Mouse (Mus musculus) cerebellum, postnatal 4 days (tissue): ENCODE measurements around the gene Bcar3.

ENCODE experiments used
- DNase-seq, 2 experiments: peaks; one replicate each; pipeline ENCODE4 v3.0.0; 2022; ENCODE audit warnings: low spot score in 2 of 2, mixed read lengths in 1 of 2

Bcar3 gene

DNA sequence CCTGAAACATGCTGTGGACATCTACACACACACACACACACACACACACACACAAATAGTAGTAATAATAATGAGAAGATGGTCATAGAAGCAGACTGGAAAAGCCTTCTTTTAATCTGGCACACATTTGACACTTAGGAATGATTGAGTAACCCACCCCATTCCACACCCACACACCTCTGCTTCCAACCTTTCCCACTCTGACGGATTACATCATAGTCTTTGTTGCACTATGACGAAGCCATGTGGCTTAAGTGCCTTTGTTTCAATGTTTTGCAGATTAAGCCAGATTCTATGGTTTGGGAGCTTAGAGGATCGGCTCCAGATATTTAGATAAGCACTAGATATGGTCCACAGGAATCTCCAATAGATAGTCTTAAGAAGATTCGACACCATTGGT, 42.1 kb downstream of the Bcar3 start:
- no peak for DNase-seq

DNA sequence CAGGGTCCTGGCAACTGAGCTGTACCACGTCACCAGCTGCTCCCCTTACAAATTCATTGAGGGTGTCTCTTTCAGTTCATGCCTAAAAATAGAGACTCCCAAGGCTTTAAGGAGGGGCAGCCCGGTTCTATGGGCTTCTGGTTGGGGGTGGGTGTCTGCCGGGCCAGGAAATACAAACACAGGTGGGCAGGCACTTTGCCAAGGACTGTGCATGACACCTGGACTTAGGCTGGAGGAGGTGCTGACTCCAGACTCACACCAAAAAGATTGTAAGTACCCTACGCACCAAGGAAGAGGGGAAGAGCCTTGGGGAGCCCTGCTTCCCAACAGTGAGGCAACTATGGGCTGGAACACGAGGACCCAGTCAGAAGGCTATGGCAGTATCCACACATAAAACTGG, 44.1 kb downstream of the Bcar3 start:
- no peak for DNase-seq

DNA sequence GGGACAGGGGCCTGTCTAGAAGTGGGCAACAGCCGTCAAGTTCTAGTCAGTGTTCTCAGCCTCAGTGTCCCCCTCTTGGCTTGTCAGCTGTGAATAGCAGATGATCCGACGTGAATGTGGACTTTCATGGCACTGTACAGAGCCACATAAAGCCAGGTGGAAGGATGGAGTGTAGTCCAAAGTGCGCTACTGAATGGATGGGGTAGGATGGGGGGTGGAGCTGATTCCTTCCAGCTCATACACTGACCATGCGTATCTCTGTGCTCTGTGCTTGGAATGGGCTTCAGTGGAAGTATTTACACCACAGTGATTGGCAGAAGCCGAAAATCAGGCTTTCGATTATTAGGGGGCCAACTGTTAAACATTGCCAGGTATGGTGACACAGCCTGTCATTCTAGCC, 45.0 kb downstream of the Bcar3 start:
- DNase-seq = no peak

DNA sequence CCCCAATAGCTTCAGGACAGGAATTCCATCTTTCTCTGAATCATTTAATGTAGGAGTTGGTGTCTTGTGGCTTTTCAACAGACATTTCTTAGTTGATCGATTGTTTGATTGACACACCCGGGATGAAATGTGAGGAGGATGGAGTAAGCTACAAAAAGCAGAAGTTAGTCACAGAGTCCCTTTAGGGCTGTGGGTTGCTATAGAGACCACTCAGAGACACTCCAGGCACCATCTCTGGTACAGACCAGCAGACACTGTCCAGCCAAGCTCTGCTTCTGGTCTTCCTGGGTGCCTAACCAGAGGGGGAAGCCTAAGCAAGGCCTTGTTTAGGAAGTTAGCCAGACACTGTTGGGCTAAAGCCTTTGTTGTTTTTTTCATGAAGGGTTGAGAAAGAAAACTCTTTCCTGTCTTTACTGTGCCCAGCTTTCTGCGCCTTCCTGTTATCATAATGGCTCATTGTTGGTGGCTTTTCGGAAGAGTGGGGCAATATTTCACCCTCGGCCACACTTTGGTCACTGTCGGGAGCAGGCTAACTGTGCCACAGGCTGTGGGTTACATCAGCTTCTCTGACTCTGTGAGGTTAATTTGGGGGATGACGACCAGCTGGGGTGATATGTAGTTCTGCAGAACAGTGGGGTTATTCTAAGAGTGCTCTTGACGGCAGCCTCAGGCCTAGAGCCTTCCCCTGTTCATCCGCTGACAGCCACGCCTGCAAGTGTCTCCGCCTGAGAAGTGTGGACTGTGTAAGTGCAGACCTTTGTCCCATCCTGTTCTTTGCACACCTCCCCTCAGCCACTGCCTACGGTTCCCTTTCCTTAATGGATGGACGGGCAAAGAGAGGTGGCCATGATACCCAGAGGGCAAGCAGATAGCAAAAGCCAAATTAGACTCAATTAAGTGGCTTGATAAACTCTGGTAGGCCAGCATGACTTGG, 46.5 kb downstream of the Bcar3 start:
- DNase-seq = no peak

DNA sequence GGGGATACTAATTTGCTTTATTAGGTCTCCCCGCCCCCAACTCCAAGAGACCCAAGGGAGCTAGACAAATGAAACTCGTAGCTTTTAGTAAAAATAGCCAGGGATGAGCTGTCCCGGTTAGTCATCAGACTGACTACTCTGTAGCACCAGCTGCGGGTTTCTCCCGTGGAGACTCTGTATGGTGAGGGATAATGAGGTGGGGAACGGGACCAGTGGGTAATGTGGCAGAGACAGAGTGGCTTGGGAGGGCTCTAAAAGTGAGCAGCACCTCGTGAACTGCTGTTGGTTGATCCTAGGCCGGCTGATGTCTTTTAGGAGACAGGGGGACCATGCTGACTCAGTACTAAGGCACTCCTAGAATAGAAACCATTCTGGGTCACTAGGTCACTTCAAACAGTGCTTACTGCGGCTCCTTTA, 49.5 kb downstream of the Bcar3 start:
- DNase-seq = no peak

DNA sequence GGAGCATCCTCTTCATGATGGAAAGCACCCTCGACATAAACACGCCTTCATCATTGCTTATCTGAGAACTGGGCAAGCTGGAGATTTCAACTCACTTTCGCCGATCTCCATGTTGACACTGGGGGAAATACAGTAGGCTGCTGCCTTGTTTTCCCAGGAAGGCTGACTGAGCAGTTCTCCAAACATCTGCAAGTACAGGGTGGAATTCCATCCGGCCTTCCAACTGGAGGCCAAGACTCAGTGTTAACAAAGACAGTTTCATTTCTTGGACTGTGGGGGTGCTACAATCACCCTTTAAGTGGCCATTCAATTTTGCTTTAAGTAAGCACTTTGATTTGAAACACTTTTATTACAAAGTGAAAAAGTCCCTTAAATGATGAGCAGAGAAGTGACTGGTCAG, 50.4 kb downstream of the Bcar3 start:
- no peak for DNase-seq

DNA sequence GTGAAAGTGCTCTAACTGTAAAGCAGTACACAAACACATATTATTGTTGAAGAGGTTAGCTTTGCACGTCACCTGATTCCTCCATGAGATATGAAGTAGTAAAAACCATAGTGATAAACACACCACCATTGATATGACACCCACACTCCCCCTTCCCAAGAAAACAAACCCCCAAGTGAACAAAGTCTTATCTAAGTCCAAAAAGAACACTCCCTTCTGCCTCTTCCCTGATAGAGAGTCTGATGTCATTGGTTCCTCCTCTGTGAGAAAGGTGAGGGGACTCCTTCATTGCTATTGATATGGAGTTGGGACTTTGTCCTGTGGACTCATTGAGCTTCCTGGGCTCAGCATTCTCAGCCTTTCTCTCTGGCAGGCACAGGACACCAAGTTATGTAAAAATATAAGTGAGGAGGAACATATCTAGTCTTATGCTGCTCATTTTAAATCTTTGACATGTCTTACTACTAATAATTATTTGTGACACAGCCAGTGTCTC, 52.1 kb downstream of the Bcar3 start:
- no peak for DNase-seq

DNA sequence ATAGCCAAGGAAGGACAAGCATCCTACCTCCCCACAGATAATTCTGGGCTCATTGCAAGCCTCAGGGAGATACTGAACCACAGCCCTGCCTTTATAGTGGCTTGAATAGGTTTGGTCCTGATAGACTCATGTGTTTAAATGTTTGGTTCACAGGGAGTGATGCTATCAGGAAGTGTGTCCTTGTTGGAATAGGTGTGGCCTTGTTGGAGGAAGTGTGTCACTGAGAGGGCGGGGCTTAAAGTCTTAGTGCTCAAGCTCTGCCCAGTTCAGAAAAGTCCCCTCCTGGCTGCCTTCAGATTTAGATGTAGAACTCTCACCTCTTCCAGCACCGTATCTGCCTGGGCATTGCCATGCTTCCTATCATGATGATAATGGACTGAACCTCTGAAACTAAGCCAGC, 52.7 kb downstream of the Bcar3 start:
- DNase-seq = no peak

DNA sequence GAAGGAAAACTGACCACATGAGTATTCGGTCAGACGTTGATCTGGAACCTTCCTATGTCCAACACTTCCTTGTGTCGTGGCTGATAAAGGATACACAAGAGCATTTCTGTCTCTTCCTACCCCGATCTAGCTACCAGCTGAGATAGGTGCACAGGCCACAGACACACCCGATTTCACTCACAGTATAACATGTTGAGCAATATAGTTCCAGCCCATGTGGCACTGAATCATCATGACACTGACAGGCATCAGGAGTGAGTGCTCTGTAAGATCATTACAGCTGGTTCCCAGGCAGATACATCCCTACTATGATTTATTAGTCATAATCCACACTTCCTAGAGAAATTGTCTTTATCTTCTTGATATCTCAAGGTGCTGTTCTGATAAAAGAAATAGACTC, 54.7 kb downstream of the Bcar3 start:
- no peak for DNase-seq

DNA sequence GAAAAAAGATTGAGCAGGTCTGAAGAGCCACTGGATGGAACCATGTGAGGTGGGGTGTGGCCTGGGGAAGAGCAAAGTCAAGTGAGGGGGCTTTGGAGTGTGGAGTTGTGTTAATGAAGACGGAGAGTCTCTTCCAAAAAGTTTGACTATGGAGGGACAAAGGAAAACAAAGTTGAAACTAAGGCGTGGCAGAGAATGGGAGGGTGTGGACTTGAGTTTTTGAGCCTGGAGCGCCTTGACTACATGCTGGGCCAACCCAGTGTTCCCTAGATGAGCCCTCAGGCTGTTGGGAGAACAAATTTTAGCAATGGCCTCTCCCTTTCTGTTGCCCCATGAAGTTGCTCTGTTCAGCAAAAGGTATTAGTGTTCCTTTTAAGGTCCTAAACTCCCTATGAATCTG, 58.9 kb downstream of the Bcar3 start:
- no peak for DNase-seq

DNA sequence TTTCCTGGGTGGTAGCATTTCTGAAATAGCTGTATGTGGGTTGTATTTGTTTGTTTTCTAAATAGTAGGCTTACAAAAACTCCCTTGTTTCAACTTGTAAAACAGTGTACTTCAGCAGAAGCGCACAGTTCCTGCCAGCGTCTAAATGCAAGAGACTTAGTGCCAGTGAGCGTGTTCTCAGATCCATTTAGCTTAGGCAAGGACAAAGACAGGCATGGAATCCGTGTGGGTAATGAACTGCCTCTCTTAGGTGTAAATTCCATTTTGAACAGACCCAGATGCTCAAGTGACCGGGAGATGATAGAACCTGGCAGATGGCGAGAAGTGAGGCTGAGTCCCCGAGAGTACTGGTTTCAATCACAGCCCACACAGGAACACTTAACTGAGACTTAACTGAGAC, 65.5 kb downstream of the Bcar3 start:
- no peak for DNase-seq

DNA sequence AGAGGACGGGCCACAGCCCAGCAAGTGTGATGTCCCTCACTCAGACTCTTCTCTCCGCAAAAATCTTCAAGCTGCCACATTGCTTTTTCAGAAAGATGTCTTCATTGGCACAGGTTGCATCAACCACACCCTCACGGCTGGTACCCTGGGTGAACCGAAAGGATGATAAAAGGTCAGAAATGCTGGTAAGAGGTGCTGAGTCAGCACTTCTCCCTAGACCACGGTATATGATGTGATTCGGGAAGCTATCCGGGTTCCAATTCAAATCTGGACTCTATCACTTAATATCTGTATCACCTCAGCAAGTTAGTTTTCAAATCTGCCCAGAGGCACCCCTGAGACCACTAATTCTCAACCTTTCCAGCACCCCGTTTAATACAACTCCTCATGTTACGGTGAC, 66.0 kb downstream of the Bcar3 start:
- DNase-seq = no peak

DNA sequence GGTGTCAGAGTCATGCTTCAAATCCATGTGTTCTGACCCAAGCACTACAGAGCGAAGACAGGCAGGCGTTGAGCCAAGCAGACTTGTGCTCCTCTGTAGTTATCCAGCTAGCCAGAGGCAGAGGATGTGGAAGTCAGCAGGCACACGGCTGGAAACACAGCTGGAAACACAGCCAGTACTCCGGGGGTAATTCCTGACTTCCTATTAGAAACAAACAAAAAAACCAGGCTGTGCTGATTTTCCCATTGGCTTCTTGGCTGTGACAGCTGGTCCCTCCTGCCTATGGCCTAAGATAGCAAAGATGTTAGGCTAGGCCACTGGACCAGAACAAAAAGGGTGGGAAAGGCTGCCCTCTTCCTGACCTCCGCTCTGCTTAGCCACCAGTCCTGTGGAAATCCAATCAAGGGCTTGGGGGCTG, 66.8 kb downstream of the Bcar3 start:
- DNase-seq = no peak

DNA sequence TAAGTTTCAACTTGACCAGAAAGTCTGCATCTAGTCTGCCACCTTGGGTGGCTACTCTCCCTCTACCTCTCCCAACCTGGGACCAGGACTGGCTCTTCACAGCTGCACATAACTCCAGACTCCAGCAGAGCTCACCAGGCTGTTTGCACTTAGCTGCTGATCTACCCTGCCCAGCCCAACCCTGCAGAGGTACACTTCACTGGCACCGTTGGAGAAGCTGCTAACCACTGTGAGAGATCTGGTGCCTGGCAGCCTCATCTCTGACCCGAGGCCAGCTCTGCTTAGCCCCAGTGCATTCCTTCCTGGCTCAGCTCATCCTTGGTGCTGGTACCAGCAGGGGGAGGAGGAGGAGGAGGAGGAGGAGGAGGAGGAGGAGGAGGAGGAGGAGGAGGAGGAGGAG, 68.8 kb downstream of the Bcar3 start:
- no peak for DNase-seq

DNA sequence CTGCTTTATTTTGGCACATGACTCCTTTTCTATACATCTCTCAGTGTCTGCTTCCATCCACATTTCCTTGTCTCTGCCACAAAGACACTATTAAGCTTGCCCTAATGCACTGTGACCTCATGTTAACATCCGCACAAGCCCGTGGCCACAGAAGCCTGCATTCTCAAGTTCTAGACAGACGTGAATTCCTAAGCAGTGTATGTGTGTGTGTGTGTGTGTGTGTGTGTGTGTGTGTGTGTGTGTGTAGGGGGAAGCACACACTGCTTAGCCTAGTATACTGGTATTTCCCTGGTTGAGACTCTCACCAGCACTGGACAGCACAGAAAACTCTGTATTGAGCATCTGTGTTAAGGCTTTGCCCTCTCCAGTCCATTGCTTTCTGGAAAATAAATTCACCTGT, 70.6 kb downstream of the Bcar3 start:
- no peak for DNase-seq

DNA sequence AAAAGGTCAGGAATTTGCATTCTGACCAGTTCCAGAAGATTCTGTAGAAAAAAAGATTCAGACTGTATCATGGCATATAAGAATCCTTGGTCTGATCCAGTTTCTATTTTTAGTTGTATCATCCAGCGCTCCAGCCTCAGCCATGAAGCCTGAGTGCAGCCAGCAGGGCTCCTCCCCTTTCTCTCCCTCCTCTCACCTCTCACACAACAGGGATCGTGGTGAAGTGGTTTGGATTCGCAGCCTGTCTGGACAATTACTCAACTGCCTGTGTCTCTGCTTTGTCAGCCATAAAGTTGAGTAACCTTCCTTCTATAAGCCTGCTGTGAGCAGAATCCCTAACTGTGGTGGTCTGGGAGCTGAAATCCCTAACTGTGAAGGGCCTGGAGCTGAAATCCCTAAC, 71.4 kb downstream of the Bcar3 start:
- no peak for DNase-seq

DNA sequence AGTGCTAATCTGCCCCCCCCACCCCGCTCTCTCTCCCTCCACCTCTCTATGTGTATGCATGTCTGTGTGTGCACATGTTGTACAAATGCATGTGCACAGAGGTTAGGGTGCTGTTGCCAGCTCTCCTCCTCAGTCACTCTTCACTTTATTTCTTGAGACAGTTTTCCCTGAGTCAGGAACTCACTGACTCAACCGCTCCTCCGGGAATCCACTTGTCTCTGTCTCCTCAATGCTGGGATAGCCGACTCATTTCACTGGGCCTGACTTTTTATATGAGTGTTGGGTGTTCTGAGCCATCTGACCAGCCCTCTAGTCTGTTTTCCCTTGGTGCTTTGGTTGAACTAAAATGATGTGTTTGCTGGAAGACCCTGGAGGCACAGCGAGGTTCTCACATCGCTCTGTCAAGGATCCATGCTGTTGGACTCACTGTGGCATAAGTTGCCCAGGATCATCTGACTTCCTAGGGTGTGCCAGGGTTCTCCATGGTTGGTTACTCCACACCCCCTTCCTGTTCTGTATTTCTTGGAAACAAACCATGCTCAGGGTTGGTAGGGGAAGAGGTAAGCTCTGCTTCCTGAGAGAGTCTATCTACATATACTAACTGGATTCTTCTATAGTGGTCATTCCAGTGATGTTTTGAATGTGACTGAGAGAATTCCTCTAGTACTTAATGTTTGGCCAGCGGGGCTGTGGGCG, 77.9 kb downstream of the Bcar3 start:
- DNase-seq = no peak

DNA sequence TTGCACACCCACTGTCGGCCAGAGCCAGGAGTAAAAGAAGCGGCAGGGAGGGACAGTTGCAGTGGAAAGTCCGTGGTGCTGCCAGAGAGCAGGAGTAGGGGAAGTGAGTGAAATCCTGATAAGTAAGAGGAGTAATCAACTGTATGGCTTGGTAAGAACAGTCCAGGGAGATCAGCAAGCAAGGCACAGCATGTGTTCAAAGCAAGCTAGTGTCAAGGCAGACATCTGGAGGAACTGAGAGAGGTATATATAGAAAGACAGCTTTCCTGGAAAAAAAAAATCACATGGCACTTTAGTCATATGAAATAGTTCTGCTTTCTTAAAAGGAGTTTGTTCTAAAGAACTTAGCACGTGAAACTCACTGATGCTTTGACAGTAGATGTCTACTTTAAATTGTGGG, 78.7 kb downstream of the Bcar3 start:
- DNase-seq = no peak

DNA sequence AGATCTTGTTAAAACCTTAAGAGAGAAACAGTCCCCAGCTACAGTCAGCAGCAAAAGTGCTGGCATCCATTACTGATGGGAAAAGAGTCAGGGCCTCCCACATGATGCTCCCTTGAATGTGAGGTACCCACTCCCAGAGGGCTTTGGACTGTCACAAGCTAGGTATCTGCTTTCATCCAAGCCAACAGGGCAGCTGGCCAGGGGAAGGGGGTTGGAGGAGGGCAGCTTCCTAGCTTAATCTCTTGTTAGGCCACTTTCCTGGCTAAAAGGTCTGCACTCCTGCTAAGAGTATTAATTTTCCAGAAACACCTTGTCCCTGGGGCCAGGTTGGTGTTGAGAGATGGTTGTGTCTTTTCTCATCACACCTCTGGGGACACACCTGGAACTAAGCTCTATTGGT, 82.1 kb downstream of the Bcar3 start:
- DNase-seq = no peak

DNA sequence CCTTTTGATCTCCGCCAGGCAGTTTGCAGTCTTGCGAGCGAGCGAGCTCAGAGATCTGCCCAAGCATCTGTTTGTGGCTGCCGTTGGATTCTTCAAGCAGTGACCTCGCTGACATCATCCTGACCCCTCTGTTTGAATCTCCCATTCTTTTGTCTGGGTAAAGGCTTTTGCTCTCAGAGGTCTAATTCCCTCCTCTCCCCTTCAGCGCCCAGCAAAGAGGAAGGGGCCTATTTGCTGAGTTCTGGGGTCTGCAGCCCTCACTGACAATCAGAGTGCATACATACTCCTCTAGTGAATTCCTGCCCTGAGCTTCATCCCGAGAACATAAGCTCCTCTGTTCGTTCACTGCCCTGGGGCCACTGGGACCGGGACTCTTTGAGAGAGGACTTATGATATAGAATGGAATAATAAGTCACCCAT, 82.5 kb downstream of the Bcar3 start:
- no peak for DNase-seq

DNA sequence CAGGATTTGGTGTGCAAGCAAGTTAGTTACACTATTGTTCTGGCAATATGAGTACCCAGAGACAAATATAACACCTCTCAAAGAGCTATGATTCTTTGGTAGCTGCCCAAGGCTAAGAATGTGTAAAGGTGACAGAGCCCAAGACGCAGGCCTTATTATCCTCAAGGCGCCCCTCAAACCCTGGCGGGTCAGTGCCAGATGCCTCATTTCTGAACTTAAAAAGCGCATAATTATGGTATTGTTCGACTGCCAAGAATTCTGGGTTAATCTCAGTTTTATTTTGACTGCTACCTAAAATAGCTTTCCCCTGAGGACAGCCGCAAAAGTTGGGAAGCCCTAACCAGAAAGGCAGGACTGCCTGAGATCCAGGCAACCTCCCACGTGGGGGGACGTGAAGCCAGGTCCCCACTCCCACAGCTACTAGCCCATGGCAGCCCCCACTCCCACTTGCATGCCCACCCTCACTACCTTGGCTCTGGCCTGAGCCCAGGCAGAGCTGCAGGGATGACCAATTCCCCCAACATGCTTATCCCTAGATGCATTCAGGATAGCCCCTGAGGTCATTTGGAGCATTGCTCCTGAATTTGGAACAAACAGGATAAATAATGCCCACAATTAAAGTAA, 83.0 kb downstream of the Bcar3 start:
- DNase-seq = no peak

DNA sequence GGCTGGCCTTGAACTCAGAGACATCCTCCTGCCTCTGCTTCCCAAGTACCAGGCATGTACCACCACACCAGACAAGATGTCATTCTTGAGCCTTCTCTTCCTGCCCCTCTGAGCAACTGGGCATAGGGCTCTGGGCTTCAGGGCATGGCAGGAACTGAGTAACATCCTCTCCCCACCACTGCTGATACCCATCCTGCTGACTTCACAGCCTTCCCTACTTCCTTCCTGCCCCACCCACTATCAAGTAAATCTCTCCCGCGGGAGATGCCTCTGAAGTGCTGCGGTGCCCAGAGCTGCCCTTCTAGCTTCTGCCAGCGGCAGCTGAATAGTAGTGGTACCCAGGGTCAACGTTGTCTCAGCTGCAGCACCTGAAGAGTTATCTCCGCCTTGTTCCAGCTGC, 84.7 kb downstream of the Bcar3 start:
- DNase-seq = no peak

DNA sequence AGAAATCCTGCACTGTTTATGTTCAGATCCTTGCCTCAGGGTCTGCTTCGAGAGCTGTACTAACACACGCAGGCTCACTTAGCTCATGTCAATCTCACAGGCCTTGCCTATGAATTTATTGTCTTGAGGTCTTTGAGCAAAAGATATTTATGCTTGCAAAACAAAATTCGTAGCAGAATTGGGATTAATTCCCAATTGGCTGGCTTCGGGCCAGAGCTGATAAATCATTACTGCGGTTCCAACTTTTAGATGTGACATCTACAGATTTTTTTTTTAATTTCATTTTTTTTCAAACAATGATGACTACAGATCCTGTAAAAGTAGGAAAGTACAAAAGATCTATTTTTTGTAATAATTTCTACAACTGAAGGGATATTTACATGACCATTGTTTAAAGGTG, 86.8 kb downstream of the Bcar3 start:
- DNase-seq = no peak
